Mouse (Mus musculus) stomach, postnatal 0 days (tissue): ENCODE data around the gene Cars2. TPM values are rescaled to one million over a fixed set of nuclear protein-coding genes. Genes with fewer than 3 reads are reported as not detected.
A peak's percentile ranks its signal among the peaks of the same experiment; 100 is the strongest.

Experiments used
- ATAC-seq: fragments of 200-750 bp; cut with Nextera tagmentation; 2 replicates; pipeline ENCODE4 v1.8.0; 2017; ENCODE audit not compliant: low FRiP score, low TSS enrichment
- DNase-seq: peaks from one replicate; pipeline ENCODE4 v3.0.0-alpha.2; 2016; ENCODE audit warnings: low spot score
- H3K27ac ChIP-seq: fragments of 300-500 bp; sonication (generic); replicated peaks from 2 replicates; pipeline ENCODE4 v1.5.1; 2014; ENCODE audit warnings: mild to moderate bottlenecking, control low read depth
- H3K27me3 ChIP-seq: fragments of 300-500 bp; sonication (generic); 2 replicates; pipeline ENCODE4 v1.6.1; 2014; ENCODE audit warnings: low read length; ENCODE audit not compliant: control insufficient read depth, insufficient read depth
- H3K36me3 ChIP-seq: fragments of 300-500 bp; sonication (generic); 2 replicates; pipeline ENCODE4 v1.6.1; 2014; ENCODE audit warnings: low read length, mixed read lengths; ENCODE audit not compliant: control insufficient read depth, insufficient read depth
- H3K4me1 ChIP-seq: fragments of 300-500 bp; sonication (generic); replicated peaks from 2 replicates; pipeline ENCODE4 v1.6.1; 2014; ENCODE audit warnings: antibody characterized with exemption; ENCODE audit not compliant: control insufficient read depth, insufficient read depth
- H3K4me2 ChIP-seq: fragments of 300-500 bp; sonication (generic); replicated peaks from 2 replicates; pipeline ENCODE4 v1.6.1; 2014; ENCODE audit warnings: low read depth, mild to moderate bottlenecking, control low read depth, moderate library complexity
- H3K4me3 ChIP-seq: fragments of 300-500 bp; sonication (generic); 2 replicates; pipeline ENCODE4 v1.5.1; 2014; ENCODE audit warnings: low read depth, low read length, control low read depth
- H3K9ac ChIP-seq: fragments of 300-500 bp; sonication (generic); 2 replicates; pipeline ENCODE4 v1.6.1; 2014; ENCODE audit warnings: mild to moderate bottlenecking, low read length, control low read depth, mixed read lengths
- H3K9me3 ChIP-seq: fragments of 300-500 bp; sonication (generic); 2 replicates; pipeline ENCODE4 v1.6.1; 2016; ENCODE audit warnings: low read length; ENCODE audit not compliant: control insufficient read depth
- CTCF ChIP-seq: IDR thresholded peaks from 2 replicates; pipeline ENCODE4 v1.5.1; 2016; ENCODE audit warnings: antibody characterized with exemption, low read depth, mild to moderate bottlenecking, moderate library complexity
- EP300 ChIP-seq: optimal IDR thresholded peaks from 2 replicates; pipeline ENCODE3; 2016; ENCODE audit warnings: antibody characterized with exemption
- WGBS: fragments of 180-500 bp; shearing (Covaris S2); extraction: QIAGEN DNeasy Blood & Tissue Kit; methylation state at CpG from one replicate; pipeline ENCODE4 v1.1.7; 2014; 5-methylcytosine and 5-hydroxymethylcytosine counted together
- polyA plus RNA-seq: library from polyadenylated mRNA; unstranded; fragments of >200 nt; fragmentation: Nextera tagmentation; extraction: Ambion mirVana; gene quantifications from 2 replicates; pipeline ENCODE4 v1.2.1, GENCODE M21; 2015

The Cars2 gene
- polyA plus RNA-seq, 1 experiment from 2014 or later = 11.7 TPM

GRCm38 (mm10) chr8:11464707-11464964 is 85.9 kb downstream of the Cars2 start:
- H3K36me3 ChIP-seq = no peaks in the 10 kb centered on the region
- H3K27me3 ChIP-seq = no peaks in the 10 kb centered on the region
- no peak overlapping the region for H3K4me3 ChIP-seq
- 65% methylated on average over 3 of the region's 3 CpGs for WGBS
- DNase-seq = no peak
- TF ChIP-seq EP300 (no peak), CTCF (no peak)
- 0 out of 2 replicates have a peak overlapping the region, but pooled peaks have one; percentile 35 for H3K27ac ChIP-seq
- H3K4me2 ChIP-seq = no peak overlapping the region
- ATAC-seq = no peak
- no peak overlapping the region for H3K9ac ChIP-seq
- H3K9me3 ChIP-seq = no peaks in the 10 kb centered on the region
- no peaks in the 10 kb centered on the region; the same call in 1 of the 2 replicates for H3K4me1 ChIP-seq

Other genes starting within 250 kb of the Cars2 start
- 43.4 and 47.2 TPM in 2 replicates for gene Col4a2, start 238.0 kb downstream of the Cars2 start, polyA plus RNA-seq
- gene Col4a1, start 238.0 kb downstream of the Cars2 start, polyA plus RNA-seq = 96.3 and 99.0 TPM in 2 replicates
- gene Rab20, start 72.1 kb downstream of the Cars2 start, polyA plus RNA-seq = 9.6 and 9.9 TPM in 2 replicates
- 79.1 and 84.8 TPM in 2 replicates for gene Naxd, start 53.3 kb downstream of the Cars2 start, polyA plus RNA-seq
- 23.1 and 23.2 TPM in 2 replicates for gene Ing1, start 4.8 kb upstream of the Cars2 start, polyA plus RNA-seq
- 27.9 and 29.3 TPM in 2 replicates for gene Ankrd10, start 85.0 kb upstream of the Cars2 start, polyA plus RNA-seq
- not detected in 2 replicates for gene 1700016D06Rik, start 150.3 kb upstream of the Cars2 start, polyA plus RNA-seq
- gene Arhgef7, start 176.9 kb upstream of the Cars2 start, polyA plus RNA-seq = 12.6 and 13.7 TPM in 2 replicates